Mouse (Mus musculus) left cerebral cortex, postnatal 4 days (tissue): ENCODE results near the gene Slc38a5. TPM values are rescaled to one million over a fixed set of nuclear protein-coding genes. Genes with fewer than 3 reads are reported as not detected.

ENCODE experiments used
- DNase-seq: peaks from one replicate; pipeline ENCODE4 v3.0.0-alpha.2; 2022
- intact Hi-C: fragments of 180-260 bp; cut with DNase I; formaldehyde crosslinking; loops from one replicate; pipeline ENCODE4 v1.15.1; 2025
- total RNA-seq, 2 experiments: library from RNA; stranded (reverse); gene quantifications; 2 replicates each; pipeline ENCODE4 v1.2.3; 2021

Slc38a5 gene
- total RNA-seq, 2 experiments from 2014 or later, result 31.4 to 34.9 TPM

DNA sequence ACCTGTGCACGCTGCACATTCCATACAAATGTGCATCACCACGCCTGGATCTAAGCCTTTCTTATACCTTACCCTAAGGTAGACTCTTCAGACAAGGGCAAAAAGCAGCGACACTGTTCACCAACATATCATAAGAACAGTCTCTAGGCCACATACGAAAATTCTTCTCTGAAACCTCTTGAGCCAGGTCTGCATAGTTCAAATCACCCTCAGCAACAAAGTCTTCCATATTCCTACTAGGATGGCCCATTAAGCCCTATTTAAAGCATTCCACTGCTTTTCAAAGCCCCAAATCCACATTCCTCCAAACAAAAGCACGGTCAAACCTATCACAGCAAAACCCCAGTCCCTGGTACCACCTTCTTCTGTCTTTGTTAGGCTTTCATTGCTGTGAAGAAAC, 17.7 kb downstream of the Slc38a5 start:
- DNase-seq, result no peak
- intact Hi-C loops, result no loop called here

- intact Hi-C loops, result no loop called here
Observed at GRCm38 (mm10) chrX:8309302-8309701, 38.4 kb downstream of the Slc38a5 start.

GRCm38 (mm10) chrX:8314905-8315304, 44.0 kb downstream of the Slc38a5 start:
- DNase-seq, result peak; percentile 3
- intact Hi-C loops, result loop anchor here (5.0 kb wide), 1 partner anchor 42 kb away; no protein-coding TSS in a partner anchor

More at GRCm38 (mm10) chrX:8309302-8309701, 38.4 kb downstream of the Slc38a5 start:
- DNase-seq, result no peak

DNA sequence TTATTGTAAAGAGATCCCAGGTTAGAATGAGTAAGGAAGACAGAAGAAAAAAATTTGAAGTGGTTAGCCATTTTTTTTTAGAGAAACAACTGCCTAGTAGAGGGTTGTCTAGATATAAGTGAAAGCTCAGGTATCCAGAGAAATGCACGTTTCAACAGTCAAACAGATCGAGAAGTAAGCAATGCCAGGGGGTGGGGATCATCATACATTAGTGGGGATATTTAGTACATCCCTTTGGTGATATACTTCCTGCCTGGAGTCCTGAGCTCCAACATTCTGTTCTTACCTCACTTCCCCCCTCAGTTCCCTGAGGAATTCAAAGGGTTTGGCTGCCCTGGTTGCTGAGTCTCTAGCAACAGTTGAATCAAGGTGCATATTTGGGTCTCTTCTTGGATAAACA, 56.2 kb downstream of the Slc38a5 start, which contains the start of gene Ssxb10:
Ssxb10 (plus strand) TSS at position 301 of the 400 bp plus-strand sequence.
- intact Hi-C loops, result no loop called here
- DNase-seq, result no peak

Other genes starting within 250 kb of the Slc38a5 start
- gene Suv39h1, start 196.4 kb upstream of the Slc38a5 start, total RNA-seq, result 10 to 100 TPM; 35.0 to 36.7 TPM
- gene Was, start 180.6 kb upstream of the Slc38a5 start, total RNA-seq, result under 1 TPM; 0.42 to 0.94 TPM
- gene Wdr13, start 138.2 kb upstream of the Slc38a5 start, total RNA-seq, result 100 to 1,000 TPM; 214 to 224 TPM
- 100 to 1,000 TPM; 346 to 406 TPM for gene Rbm3, start 125.3 kb upstream of the Slc38a5 start, total RNA-seq
- gene Tbc1d25, start 95.0 kb upstream of the Slc38a5 start, total RNA-seq, result 10 to 100 TPM; 18.1 to 19.9 TPM
- gene Ebp, start 77.6 kb upstream of the Slc38a5 start, total RNA-seq, result 10 to 100 TPM; 19.9 to 25.5 TPM
- 10 to 100 TPM; 43.4 to 49.5 TPM for gene Porcn, start 64.6 kb upstream of the Slc38a5 start, total RNA-seq
- gene Ftsj1, start 18.7 kb upstream of the Slc38a5 start, total RNA-seq, result 10 to 100 TPM; 25.9 to 28.9 TPM
- not detected for gene Ssxb10, start 56.3 kb downstream of the Slc38a5 start, total RNA-seq
- not detected for gene Ssxb9, start 95.8 kb downstream of the Slc38a5 start, total RNA-seq
- not detected for gene Ssxb1, start 142.2 kb downstream of the Slc38a5 start, total RNA-seq
- not detected for gene Ssxb2, start 190.6 kb downstream of the Slc38a5 start, total RNA-seq